Mouse (Mus musculus) brain, embryonic 14.5 days (tissue): ENCODE measurements at regions not wholly inside any gene's neighbourhood (a gene's known extent, or its start where the extent isn't known, plus 50 kb on each side); places are given as distances from the start of the nearest gene placed in this dataset.

ENCODE experiments used
- DNase-seq: peaks from one replicate; pipeline ENCODE4 v3.0.0-alpha.2; 2011; ENCODE audit warnings: low read depth
- CTCF ChIP-seq: fragments of 200-500 bp; IDR thresholded peaks from 2 replicates; pipeline ENCODE4 v1.5.1; 2012; ENCODE audit warnings: inconsistent platforms, mild to moderate bottlenecking, moderate library complexity, borderline replicate concordance; ENCODE audit not compliant: insufficient read depth, insufficient read length; ENCODE audit errors: extremely low read depth
- POLR2A ChIP-seq: fragments of 200-500 bp; IDR thresholded peaks from 2 replicates; pipeline ENCODE4 v1.6.1; 2012; ENCODE audit warnings: mild to moderate bottlenecking, inconsistent platforms, borderline replicate concordance; ENCODE audit not compliant: poor library complexity, insufficient read depth, insufficient read length, severe bottlenecking; ENCODE audit errors: extremely low read depth

DNA sequence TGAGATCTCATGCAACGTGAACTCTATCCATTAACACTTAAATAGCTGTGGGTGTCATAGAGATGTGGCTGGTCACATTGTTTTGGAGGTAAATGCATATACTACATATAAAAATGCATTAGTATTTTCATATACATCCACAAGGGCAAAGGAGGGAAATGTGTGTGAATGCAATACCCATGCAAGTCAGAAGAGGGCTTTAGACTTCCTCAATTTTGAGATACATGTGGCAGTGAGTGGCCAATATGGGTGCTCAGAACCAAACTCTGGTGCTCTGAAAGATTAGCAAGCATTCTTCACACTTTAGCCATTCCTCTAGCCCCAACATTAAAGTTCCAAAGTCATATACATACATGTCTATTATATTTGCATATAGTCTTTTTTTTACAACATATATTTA is 895.5 kb upstream of the Zeb2 start:
- no peak for TF ChIP-seq POLR2A
- TF ChIP-seq CTCF: no peak
- no peak for DNase-seq

DNA sequence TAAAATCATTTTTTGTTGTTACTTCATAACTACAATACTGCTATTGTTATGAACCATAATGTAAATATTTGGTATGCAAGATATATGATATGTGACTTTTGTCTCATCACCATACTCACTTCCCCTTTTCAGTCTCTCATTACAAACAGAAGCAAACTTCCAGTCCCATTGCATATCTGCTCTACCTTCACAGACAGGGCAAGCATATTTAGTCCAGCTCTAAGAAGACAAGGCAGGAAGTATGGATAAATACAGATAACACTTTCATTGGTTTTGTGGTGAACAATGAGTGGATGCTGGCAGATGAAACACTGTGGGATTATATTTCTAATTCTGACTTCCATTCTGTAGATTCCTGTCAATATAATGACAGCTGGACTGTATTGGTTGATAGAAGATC is 858.0 kb upstream of the Zeb2 start:
- TF ChIP-seq CTCF (no peak), POLR2A (no peak)
- DNase-seq: no peak

DNA sequence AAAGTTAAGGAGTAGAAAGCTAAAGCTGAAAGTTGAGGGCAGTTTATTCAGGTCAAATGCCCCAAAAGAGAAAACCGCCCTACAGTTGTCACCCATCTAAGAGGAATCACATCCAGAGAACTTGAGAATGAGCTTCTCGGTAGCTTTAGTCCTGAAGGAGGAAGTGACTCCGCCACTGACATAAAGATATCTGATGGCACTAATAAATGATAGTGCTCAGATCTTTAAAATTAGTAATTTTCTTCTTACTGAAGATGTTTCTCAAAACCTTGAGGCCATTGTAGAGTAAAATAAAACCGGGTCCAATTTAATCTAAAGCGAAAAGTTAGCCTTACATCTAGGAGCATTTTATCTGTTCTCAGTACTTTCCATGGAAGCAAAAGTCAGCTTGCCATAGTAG is 851.4 kb upstream of the Zeb2 start:
- TF ChIP-seq CTCF (no peak), POLR2A (no peak)
- no peak for DNase-seq

DNA sequence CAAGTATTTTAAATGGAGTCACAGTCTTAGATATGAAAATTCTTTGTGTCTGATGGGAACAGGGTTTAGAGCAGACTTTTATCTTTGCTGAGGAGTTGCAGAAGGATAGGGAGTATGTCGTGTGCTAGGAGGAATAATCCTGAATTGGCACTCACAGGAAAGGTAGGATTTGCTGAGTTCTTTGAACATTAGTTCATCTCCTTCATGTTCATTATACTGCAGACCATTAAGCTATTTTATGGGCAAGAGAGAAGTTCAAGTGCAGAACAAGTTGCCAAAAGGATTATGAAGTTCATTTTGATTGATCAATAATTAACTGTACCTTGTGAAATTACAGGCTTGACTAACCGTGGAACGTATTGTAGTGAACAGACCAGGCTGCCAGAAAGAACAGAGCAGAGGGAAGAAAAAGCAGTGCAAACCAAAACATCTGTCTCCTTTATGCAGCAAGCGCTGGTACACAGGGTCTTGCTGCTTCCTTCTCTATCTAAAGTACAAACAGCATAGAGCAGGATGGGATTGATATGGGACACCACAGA is 839.7 kb upstream of the Zeb2 start:
- TF ChIP-seq CTCF (no peak), POLR2A (no peak)
- no peak for DNase-seq

DNA sequence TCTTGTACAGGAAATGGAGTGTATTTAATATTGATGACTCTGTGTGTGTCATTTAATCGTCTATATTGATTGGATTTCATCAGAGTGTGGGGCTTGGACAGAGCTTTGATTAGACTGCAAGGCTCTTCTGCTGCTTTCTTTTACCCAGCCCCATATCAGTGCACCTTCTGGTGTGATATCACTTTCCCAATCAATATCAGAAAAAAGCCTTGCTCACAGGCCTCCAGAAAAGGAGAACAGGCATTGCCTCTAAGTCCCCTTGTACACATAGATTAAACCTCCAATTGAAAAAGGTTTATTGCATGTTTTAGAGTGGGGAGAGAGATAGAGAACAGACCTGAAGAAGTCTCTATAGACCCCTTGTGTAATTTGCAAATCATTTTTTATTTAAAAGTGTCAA is 831.6 kb upstream of the Zeb2 start:
- TF ChIP-seq POLR2A (no peak), CTCF (no peak)
- peak; percentile 7 for DNase-seq

DNA sequence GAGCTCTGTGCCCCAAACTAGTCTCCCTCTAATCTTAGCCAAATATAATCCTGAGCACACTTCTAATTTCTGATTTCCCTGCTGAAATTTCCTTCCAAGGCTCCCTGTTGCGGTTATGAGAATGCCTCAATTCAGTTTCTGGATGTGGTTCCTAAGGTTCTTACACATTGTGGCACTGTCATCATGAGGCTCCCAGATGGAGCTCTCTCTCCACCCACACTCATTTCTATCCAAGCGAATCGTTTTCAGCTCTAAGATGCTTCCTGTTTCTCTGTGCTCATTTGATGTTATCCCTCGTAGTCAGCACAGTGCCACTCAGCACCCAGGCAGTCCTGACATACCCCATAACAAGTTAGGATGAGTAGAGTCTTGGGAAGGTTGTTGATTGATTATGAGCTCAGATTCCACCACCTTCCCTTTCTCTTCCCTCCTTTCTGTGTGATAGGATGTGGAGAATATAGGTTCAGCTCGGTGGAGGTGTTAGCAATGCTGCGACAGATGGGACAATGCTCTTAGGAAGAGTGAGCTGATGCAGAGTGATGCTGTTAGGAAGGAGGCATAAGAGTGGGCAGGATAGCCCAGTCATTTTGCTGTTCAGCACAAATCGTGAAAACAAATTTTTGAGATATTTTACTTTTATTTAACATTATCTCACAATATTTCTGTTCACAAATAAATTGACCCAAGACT is 808.7 kb upstream of the Zeb2 start:
- no peak for DNase-seq
- no peak for TF ChIP-seq POLR2A
- no peak for TF ChIP-seq CTCF

DNA sequence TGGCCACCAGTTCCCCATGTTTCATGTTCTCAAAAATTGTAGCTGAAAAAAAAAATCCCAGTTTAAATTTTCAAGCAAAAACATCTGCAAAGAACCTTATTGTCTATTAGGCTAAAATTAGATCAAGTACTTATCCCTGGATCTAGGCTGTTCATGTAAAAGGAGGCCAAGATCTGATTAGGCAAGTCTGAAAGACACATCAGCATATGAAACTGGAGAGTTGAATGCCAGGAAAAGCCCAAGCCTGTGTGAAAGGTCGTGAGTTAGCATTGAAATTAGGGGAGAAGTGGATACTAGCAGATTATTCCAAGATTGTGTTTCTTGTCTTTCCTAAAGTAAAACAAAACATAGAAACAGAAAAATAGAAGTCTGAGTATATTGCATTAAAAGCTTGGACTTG is 791.7 kb upstream of the Zeb2 start:
- TF ChIP-seq CTCF (no peak), POLR2A (no peak)
- DNase-seq: no peak

DNA sequence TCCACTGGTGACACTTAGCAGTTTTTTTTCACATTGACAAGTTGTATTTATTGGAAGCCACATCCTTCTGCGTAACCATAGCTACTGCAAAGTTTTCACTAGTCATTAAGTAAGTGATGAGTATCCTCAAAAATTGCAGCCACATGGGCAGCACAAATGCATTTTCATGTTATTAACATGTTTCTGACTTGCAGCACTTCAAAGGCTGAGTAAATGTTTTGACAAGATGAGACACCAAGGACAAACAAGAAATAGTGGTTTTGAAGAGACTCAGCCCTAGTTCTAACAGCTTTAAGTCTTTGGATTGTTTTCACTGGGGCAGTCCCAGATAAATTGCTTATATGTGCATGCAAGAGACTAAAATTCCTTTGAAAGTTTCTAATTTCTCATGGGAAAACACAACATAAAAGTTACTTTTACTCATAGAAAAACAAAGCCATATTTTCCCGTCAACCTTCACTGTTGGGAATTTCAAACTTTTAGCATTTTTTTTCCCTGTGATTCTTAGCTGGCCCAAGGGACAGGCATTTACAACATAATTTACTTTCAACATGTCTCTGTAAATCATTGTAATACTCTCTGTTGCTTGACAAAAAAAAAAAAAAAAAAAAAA is 787.5 kb upstream of the Zeb2 start:
- no peak for TF ChIP-seq CTCF
- TF ChIP-seq POLR2A: no peak
- DNase-seq: peak; percentile 16

DNA sequence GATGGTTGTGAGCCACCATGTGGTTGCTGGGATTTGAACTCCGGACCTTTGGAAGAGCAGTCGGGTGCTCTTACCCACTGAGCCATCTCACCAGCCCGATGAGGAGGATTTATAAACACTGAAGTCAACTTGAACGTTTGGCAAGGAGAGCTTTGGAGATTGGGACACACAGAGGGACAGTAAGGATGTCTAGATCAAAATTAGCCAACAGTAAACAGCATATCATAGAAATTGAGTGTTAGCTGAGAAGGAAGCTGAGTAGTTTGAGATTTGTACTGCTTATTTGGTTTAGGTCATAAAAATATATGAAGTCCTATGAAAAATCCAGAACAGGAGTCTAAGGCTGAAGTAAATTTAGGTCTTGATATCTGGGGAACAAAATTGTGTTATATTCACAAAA is 786.9 kb upstream of the Zeb2 start:
- TF ChIP-seq POLR2A (no peak), CTCF (no peak)

DNA sequence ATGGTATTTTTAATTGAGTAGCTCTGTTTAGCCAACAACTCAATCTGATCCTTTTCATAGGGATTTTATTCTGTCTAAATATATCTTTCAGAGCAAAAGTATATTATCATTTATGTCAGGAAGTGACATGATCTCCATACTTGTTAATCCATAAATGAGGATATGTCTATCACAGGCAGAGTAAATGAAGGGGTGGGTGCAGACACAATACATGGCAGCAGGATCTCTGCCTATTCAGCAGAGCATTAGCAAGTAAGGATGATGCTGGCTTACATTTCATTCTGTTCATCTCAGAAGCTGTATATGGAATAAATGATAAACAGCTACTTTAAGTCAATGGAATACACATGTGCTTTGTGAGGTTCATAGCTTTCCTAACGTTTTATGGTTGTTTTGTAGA is 786.2 kb upstream of the Zeb2 start:
- TF ChIP-seq CTCF: no peak
- TF ChIP-seq POLR2A: no peak
- peak; percentile 49 for DNase-seq

More for the DNA sequence above, 786.9 kb upstream of the Zeb2 start:
- no peak for DNase-seq

DNA sequence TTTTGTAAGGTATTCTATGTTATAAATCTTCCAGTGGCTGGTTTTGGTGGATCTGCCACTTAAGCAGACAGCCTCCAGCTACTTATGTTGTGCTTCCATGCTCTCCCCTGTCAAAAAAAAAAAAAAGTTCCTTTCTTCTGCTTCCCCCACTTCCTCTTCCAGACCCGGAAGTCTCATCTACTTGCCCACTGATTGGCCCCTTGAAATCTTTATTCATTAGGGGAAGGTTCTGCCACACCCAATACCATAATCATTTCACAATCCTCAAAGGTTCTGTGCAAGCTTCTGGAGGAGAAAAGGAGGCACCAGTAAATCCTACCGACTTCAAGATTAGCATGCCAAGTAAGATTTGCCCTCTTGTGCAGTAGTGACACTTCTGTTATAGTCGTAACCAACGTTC is 784.7 kb upstream of the Zeb2 start:
- TF ChIP-seq CTCF: no peak
- TF ChIP-seq POLR2A: no peak
- DNase-seq: no peak

DNA sequence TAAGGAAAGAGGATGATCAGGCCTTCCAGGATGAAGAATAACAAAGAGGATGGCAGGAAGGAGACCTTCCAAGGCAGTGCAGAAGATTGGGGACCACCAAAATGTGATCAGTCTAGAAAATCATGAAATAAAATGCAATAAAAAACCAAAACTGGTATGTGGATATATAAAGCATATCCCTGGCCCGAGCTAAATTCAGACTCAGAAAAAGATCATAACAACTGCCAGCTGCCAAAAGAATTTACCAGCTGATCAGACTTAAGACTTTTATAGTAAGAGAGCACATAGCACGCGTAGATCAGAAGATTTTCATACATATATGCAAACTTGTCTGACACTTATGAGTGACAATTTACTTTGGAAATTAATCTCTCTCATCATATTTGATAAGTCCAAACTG is 767.5 kb upstream of the Zeb2 start:
- no peak for DNase-seq
- no peak for TF ChIP-seq POLR2A
